Mouse (Mus musculus): ENCODE results near the gene Kalrn. TPM values are rescaled to one million over a fixed set of nuclear protein-coding genes. Genes with fewer than 3 reads are reported as not detected.

Kalrn gene
- polyA plus RNA-seq, 1 experiment from 2014 or later = 44.6 TPM

- H3K4me3 ChIP-seq (replicated peaks; ENCODE audit: low read depth, low read length) = no peak overlapping the region
- no peak for ATAC-seq (ENCODE audit: low FRiP score, low TSS enrichment)
- no peaks in the 10 kb centered on the region for H3K27me3 ChIP-seq (ENCODE audit: control insufficient read depth, insufficient read depth, low read length)
- H3K9me3 ChIP-seq (ENCODE audit: control insufficient read depth, low read length) = no peaks in the 10 kb centered on the region
- peaks cover 40% of the 10 kb centered on the region for H3K36me3 ChIP-seq (ENCODE audit: control insufficient read depth, insufficient read depth, low read length)
- H3K27ac ChIP-seq (replicated peaks; ENCODE audit: low read depth, low read length) = no peak overlapping the region
- 0 out of 2 replicates have a peak, but pooled peaks cover 3% of the 10 kb centered on the region for H3K4me1 ChIP-seq (ENCODE audit: control insufficient read depth, insufficient read depth, low read length)
- WGBS = 84% methylated on average over 8 of the region's 8 CpGs
- H3K9ac ChIP-seq (replicated peaks; ENCODE audit: low read length) = no peak overlapping the region
- DNase-seq = no peak
- H3K4me2 ChIP-seq (ENCODE audit: low read length) = no peak overlapping the region
These were observed 344.0 kb downstream of the Kalrn start for GRCm38 (mm10) chr16:34229350-34229749.

- H3K27ac ChIP-seq (replicated peaks; ENCODE audit: low read depth, low read length) = no peak overlapping the region
- peak; percentile 53 for DNase-seq
These were observed 344.7 kb downstream of the Kalrn start for GRCm38 (mm10) chr16:34228661-34229060.

GRCm38 (mm10) chr16:34212160-34212559 is 361.2 kb downstream of the Kalrn start:
- Histone ChIP-seq H3K9me3 (ENCODE audit: control insufficient read depth, low read length) (no peaks in the 10 kb centered on the region), H3K4me1 (ENCODE audit: control insufficient read depth, insufficient read depth, low read length) (no peaks in the 10 kb centered on the region), H3K9ac (replicated peaks; ENCODE audit: low read length) (no peak overlapping the region), H3K27ac (replicated peaks; ENCODE audit: low read depth, low read length) (no peak overlapping the region), H3K4me3 (replicated peaks; ENCODE audit: low read depth, low read length) (no peak overlapping the region), H3K36me3 (ENCODE audit: control insufficient read depth, insufficient read depth, low read length) (peaks cover 78% of the 10 kb centered on the region), H3K27me3 (ENCODE audit: control insufficient read depth, insufficient read depth, low read length) (no peaks in the 10 kb centered on the region), H3K4me2 (ENCODE audit: low read length) (no peak overlapping the region)
- no peak for ATAC-seq (ENCODE audit: low FRiP score, low TSS enrichment)
- DNase-seq = no peak
- WGBS = 94% methylated on average over 3 of the region's 3 CpGs

More at GRCm38 (mm10) chr16:34228661-34229060, 344.7 kb downstream of the Kalrn start:
- 0 out of 2 replicates have a peak, but pooled peaks cover 3% of the 10 kb centered on the region for H3K4me1 ChIP-seq (ENCODE audit: control insufficient read depth, insufficient read depth, low read length)
- no peaks in the 10 kb centered on the region for H3K27me3 ChIP-seq (ENCODE audit: control insufficient read depth, insufficient read depth, low read length)
- H3K9me3 ChIP-seq (ENCODE audit: control insufficient read depth, low read length) = no peaks in the 10 kb centered on the region
- no peak overlapping the region for H3K4me3 ChIP-seq (replicated peaks; ENCODE audit: low read depth, low read length)
- ATAC-seq (ENCODE audit: low FRiP score, low TSS enrichment) = no peak
- no peak overlapping the region for H3K4me2 ChIP-seq (ENCODE audit: low read length)
- no peak overlapping the region for H3K9ac ChIP-seq (replicated peaks; ENCODE audit: low read length)
- peaks cover 34% of the 10 kb centered on the region for H3K36me3 ChIP-seq (ENCODE audit: control insufficient read depth, insufficient read depth, low read length)
- 25% methylated on average over 5 of the region's 5 CpGs for WGBS

GRCm38 (mm10) chr16:34211243-34211642 is 362.1 kb downstream of the Kalrn start:
- WGBS = 90% methylated on average over 12 of the region's 12 CpGs
- Histone ChIP-seq H3K27ac (replicated peaks; ENCODE audit: low read depth, low read length) (no peak overlapping the region), H3K4me3 (replicated peaks; ENCODE audit: low read depth, low read length) (no peak overlapping the region), H3K9ac (replicated peaks; ENCODE audit: low read length) (no peak overlapping the region), H3K36me3 (ENCODE audit: control insufficient read depth, insufficient read depth, low read length) (peaks cover 73% of the 10 kb centered on the region), H3K4me1 (ENCODE audit: control insufficient read depth, insufficient read depth, low read length) (no peaks in the 10 kb centered on the region), H3K27me3 (ENCODE audit: control insufficient read depth, insufficient read depth, low read length) (no peaks in the 10 kb centered on the region), H3K4me2 (ENCODE audit: low read length) (no peak overlapping the region), H3K9me3 (ENCODE audit: control insufficient read depth, low read length) (no peaks in the 10 kb centered on the region)
- DNase-seq (no peak), ATAC-seq (ENCODE audit: low FRiP score, low TSS enrichment) (no peak)

GRCm38 (mm10) chr16:34208748-34209147 is 364.6 kb downstream of the Kalrn start:
- Histone ChIP-seq H3K27me3 (ENCODE audit: control insufficient read depth, insufficient read depth, low read length) (no peaks in the 10 kb centered on the region), H3K36me3 (ENCODE audit: control insufficient read depth, insufficient read depth, low read length) (peaks cover 61% of the 10 kb centered on the region), H3K4me1 (ENCODE audit: control insufficient read depth, insufficient read depth, low read length) (0 out of 2 replicates have a peak, but pooled peaks cover 3% of the 10 kb centered on the region), H3K4me3 (replicated peaks; ENCODE audit: low read depth, low read length) (no peak overlapping the region), H3K9me3 (ENCODE audit: control insufficient read depth, low read length) (no peaks in the 10 kb centered on the region), H3K4me2 (ENCODE audit: low read length) (no peak overlapping the region), H3K9ac (replicated peaks; ENCODE audit: low read length) (no peak overlapping the region), H3K27ac (replicated peaks; ENCODE audit: low read depth, low read length) (no peak overlapping the region)
- DNase-seq = no peak
- 67% methylated on average over 5 of the region's 5 CpGs for WGBS
- no peak for ATAC-seq (ENCODE audit: low FRiP score, low TSS enrichment)

GRCm38 (mm10) chr16:34207972-34208371 is 365.4 kb downstream of the Kalrn start:
- H3K4me1 ChIP-seq (ENCODE audit: control insufficient read depth, insufficient read depth, low read length) = 0 out of 2 replicates have a peak, but pooled peaks cover 3% of the 10 kb centered on the region
- H3K9ac ChIP-seq (replicated peaks; ENCODE audit: low read length) = no peak overlapping the region
- H3K9me3 ChIP-seq (ENCODE audit: control insufficient read depth, low read length) = no peaks in the 10 kb centered on the region
- H3K36me3 ChIP-seq (ENCODE audit: control insufficient read depth, insufficient read depth, low read length) = peaks cover 64% of the 10 kb centered on the region
- no peak overlapping the region for H3K4me2 ChIP-seq (ENCODE audit: low read length)
- H3K27me3 ChIP-seq (ENCODE audit: control insufficient read depth, insufficient read depth, low read length) = no peaks in the 10 kb centered on the region
- H3K4me3 ChIP-seq (replicated peaks; ENCODE audit: low read depth, low read length) = no peak overlapping the region
- DNase-seq (no peak), ATAC-seq (ENCODE audit: low FRiP score, low TSS enrichment) (no peak)
- H3K27ac ChIP-seq (replicated peaks; ENCODE audit: low read depth, low read length) = no peak overlapping the region
- 88% methylated on average over 5 of the region's 5 CpGs for WGBS

- Histone ChIP-seq H3K4me2 (ENCODE audit: low read length) (no peak overlapping the region), H3K4me1 (ENCODE audit: control insufficient read depth, insufficient read depth, low read length) (0 out of 2 replicates have a peak, but pooled peaks cover 8% of the 10 kb centered on the region), H3K27me3 (ENCODE audit: control insufficient read depth, insufficient read depth, low read length) (no peaks in the 10 kb centered on the region), H3K4me3 (replicated peaks; ENCODE audit: low read depth, low read length) (no peak overlapping the region), H3K36me3 (ENCODE audit: control insufficient read depth, insufficient read depth, low read length) (peaks cover 49% of the 10 kb centered on the region), H3K9ac (replicated peaks; ENCODE audit: low read length) (no peak overlapping the region), H3K27ac (replicated peaks; ENCODE audit: low read depth, low read length) (peak overlapping the region; percentile 45; the same call in 1 of the 2 replicates), H3K9me3 (ENCODE audit: control insufficient read depth, low read length) (no peaks in the 10 kb centered on the region)
- WGBS = 38% methylated on average over 13 of the region's 13 CpGs
- peak; percentile 37; the same call in 1 of the 2 replicates for ATAC-seq (ENCODE audit: low FRiP score, low TSS enrichment)
- peak; percentile 71 for DNase-seq
These were observed 368.7 kb downstream of the Kalrn start for GRCm38 (mm10) chr16:34204527-34205139.

- Histone ChIP-seq H3K9ac (replicated peaks; ENCODE audit: low read length) (no peak overlapping the region), H3K36me3 (ENCODE audit: control insufficient read depth, insufficient read depth, low read length) (peaks cover 51% of the 10 kb centered on the region), H3K4me1 (ENCODE audit: control insufficient read depth, insufficient read depth, low read length) (0 out of 2 replicates have a peak, but pooled peaks cover 5% of the 10 kb centered on the region), H3K4me3 (replicated peaks; ENCODE audit: low read depth, low read length) (no peak overlapping the region), H3K4me2 (ENCODE audit: low read length) (no peak overlapping the region), H3K27ac (replicated peaks; ENCODE audit: low read depth, low read length) (no peak overlapping the region), H3K27me3 (ENCODE audit: control insufficient read depth, insufficient read depth, low read length) (no peaks in the 10 kb centered on the region), H3K9me3 (ENCODE audit: control insufficient read depth, low read length) (no peaks in the 10 kb centered on the region)
- DNase-seq = no peak
- no peak for ATAC-seq (ENCODE audit: low FRiP score, low TSS enrichment)
- 92% methylated on average over 6 of the region's 6 CpGs for WGBS
These were observed 373.8 kb downstream of the Kalrn start for GRCm38 (mm10) chr16:34199543-34199942.
